21 mouse cellular contexts compared by ENCODE assay signal in genomic region chrX:130808530-130809235, GRCm38 (mm10).
"Had no signal": no experiment of that assay in that cellular context is flagged by ENCODE, and none has a peak within 500 bp of the region (broad histone marks: within the 10 kb centered on the region; RNA-seq: fewer than 3 reads in every experiment).

No protein-coding gene starts in this region.

- DNase-seq: kidney, adult 2 months; kidney, postnatal 25 days; layer of hippocampus, adult 9-11 months; layer of hippocampus, postnatal 36 days; liver, embryonic 13.5 days; lung, adult 2 months; lung, postnatal 14 days; lung, postnatal 4 days; retina, postnatal 1 day; right cerebral cortex, postnatal 25 days; thymus, adult 2 months; thymus, postnatal 25 days had no signal

- ATAC-seq: midbrain, embryonic 13.5 days; midbrain, embryonic 16.5 days had no signal

- H3K27me3 ChIP-seq: liver, embryonic 13.5 days; megakaryocyte, embryonic 14.5 days; midbrain, embryonic 13.5 days; neural tube, embryonic 13.5 days had no signal

- H3K4me3 ChIP-seq: layer of hippocampus, adult 2 months; left cerebral cortex, adult 2 months; liver, embryonic 13.5 days; megakaryocyte, embryonic 14.5 days; midbrain, embryonic 10.5 days; midbrain, embryonic 13.5 days; neural tube, embryonic 13.5 days had no signal

- H3K4me2 ChIP-seq: liver, embryonic 13.5 days; midbrain, embryonic 13.5 days; neural tube, embryonic 13.5 days had no signal

- H3K4me1 ChIP-seq: liver, embryonic 13.5 days; megakaryocyte, embryonic 14.5 days; midbrain, embryonic 10.5 days; midbrain, embryonic 13.5 days; neural tube, embryonic 13.5 days had no signal

- H3K9me3 ChIP-seq: liver, embryonic 13.5 days; megakaryocyte, embryonic 14.5 days; midbrain, embryonic 10.5 days; midbrain, embryonic 13.5 days; neural tube, embryonic 13.5 days had no signal

- H3K27ac ChIP-seq: kidney, postnatal 0 days; layer of hippocampus, adult 2 months; left cerebral cortex, adult 2 months; liver, embryonic 13.5 days; midbrain, embryonic 10.5 days; midbrain, embryonic 13.5 days; neural tube, embryonic 13.5 days; stomach, postnatal 0 days had no signal

- H3K36me3 ChIP-seq: liver, embryonic 13.5 days; midbrain, embryonic 10.5 days; midbrain, embryonic 13.5 days; neural tube, embryonic 13.5 days had no signal

- H3K9ac ChIP-seq: liver, embryonic 13.5 days; midbrain, embryonic 13.5 days; neural tube, embryonic 13.5 days had no signal
